Mouse (Mus musculus): ENCODE data around the gene Olfr1176. TPM values are rescaled to one million over a fixed set of nuclear protein-coding genes. Genes with fewer than 3 reads are reported as not detected.

The Olfr1176 gene
- not detected in 2 replicates for polyA plus RNA-seq (2015; fragmentation: Nextera tagmentation; extraction: Ambion mirVana)

GRCm38 (mm10) chr2:88336421-88336820 is at the start of gene Olfr1176:
Gene Olfr1176 (plus strand): TSS chr2:88336721.
- no peak within 1 kb of the TSS for H3K4me2 ChIP-seq (ENCODE audit: low read depth, low read length)
- no peaks in the 10 kb centered on the region for H3K27me3 ChIP-seq (ENCODE audit: control insufficient read depth, insufficient read depth, low read depth, low read length)
- H3K9ac ChIP-seq (ENCODE audit: low read depth, low read length), result no peak within 1 kb of the TSS
- H3K27ac ChIP-seq (ENCODE audit: low read length), result no peak within 1 kb of the TSS
- H3K36me3 ChIP-seq (ENCODE audit: control insufficient read depth, insufficient read depth), result no peaks in the 10 kb centered on the region
- 53% methylated on average over 1 of the region's 1 CpGs for WGBS (ENCODE audit: insufficient replicate concordance)
- H3K4me3 ChIP-seq (ENCODE audit: low read depth, low read length), result no peak within 1 kb of the TSS
- H3K4me1 ChIP-seq (ENCODE audit: control insufficient read depth, low read depth, low read length), result no peaks in the 10 kb centered on the region
- H3K9me3 ChIP-seq (replicated peaks; ENCODE audit: control insufficient read depth, low read length), result no peaks in the 10 kb centered on the region
- no peak for ATAC-seq (ENCODE audit: low read depth)

GRCm38 (mm10) chr2:88315035-88315434 is 21.5 kb upstream of the Olfr1176 start, which contains the start of gene Olfr1174-ps:
Gene Olfr1174-ps (minus strand): TSS chr2:88315135.
- Histone ChIP-seq H3K27me3 (ENCODE audit: control insufficient read depth, insufficient read depth, low read depth, low read length) (no peaks in the 10 kb centered on the region), H3K4me3 (ENCODE audit: low read depth, low read length) (no peak within 1 kb of the TSS), H3K4me1 (ENCODE audit: control insufficient read depth, low read depth, low read length) (no peaks in the 10 kb centered on the region), H3K4me2 (ENCODE audit: low read depth, low read length) (no peak within 1 kb of the TSS), H3K36me3 (ENCODE audit: control insufficient read depth, insufficient read depth) (no peaks in the 10 kb centered on the region), H3K9ac (ENCODE audit: low read depth, low read length) (no peak within 1 kb of the TSS), H3K27ac (ENCODE audit: low read length) (no peak within 1 kb of the TSS), H3K9me3 (replicated peaks; ENCODE audit: control insufficient read depth, low read length) (no peaks in the 10 kb centered on the region)
- 73% methylated on average over 4 of the region's 4 CpGs for WGBS (ENCODE audit: insufficient replicate concordance)
- ATAC-seq (ENCODE audit: low read depth), result no peak

- Histone ChIP-seq H3K9ac (ENCODE audit: low read depth, low read length) (no peak within 1 kb of the TSS), H3K4me1 (ENCODE audit: control insufficient read depth, low read depth, low read length) (no peaks in the 10 kb centered on the region), H3K9me3 (replicated peaks; ENCODE audit: control insufficient read depth, low read length) (no peaks in the 10 kb centered on the region), H3K36me3 (ENCODE audit: control insufficient read depth, insufficient read depth) (no peaks in the 10 kb centered on the region), H3K4me2 (ENCODE audit: low read depth, low read length) (no peak within 1 kb of the TSS), H3K4me3 (ENCODE audit: low read depth, low read length) (no peak within 1 kb of the TSS), H3K27ac (ENCODE audit: low read length) (no peak within 1 kb of the TSS), H3K27me3 (ENCODE audit: control insufficient read depth, insufficient read depth, low read depth, low read length) (no peaks in the 10 kb centered on the region)
- 60% methylated on average over 2 of the region's 2 CpGs for WGBS (ENCODE audit: insufficient replicate concordance)
- ATAC-seq (ENCODE audit: low read depth), result no peak
These were observed 9.4 kb upstream of the Olfr1176 start, which contains the start of gene Olfr1175-ps for GRCm38 (mm10) chr2:88327115-88327514. Gene Olfr1175-ps (minus strand): TSS chr2:88327215.

- Histone ChIP-seq H3K27ac (ENCODE audit: low read length) (no peak within 1 kb of the TSS), H3K27me3 (ENCODE audit: control insufficient read depth, insufficient read depth, low read depth, low read length) (no peaks in the 10 kb centered on the region), H3K4me2 (ENCODE audit: low read depth, low read length) (no peak within 1 kb of the TSS), H3K9me3 (replicated peaks; ENCODE audit: control insufficient read depth, low read length) (no peaks in the 10 kb centered on the region), H3K9ac (ENCODE audit: low read depth, low read length) (no peak within 1 kb of the TSS), H3K36me3 (ENCODE audit: control insufficient read depth, insufficient read depth) (no peaks in the 10 kb centered on the region), H3K4me3 (ENCODE audit: low read depth, low read length) (no peak within 1 kb of the TSS), H3K4me1 (ENCODE audit: control insufficient read depth, low read depth, low read length) (no peaks in the 10 kb centered on the region)
- ATAC-seq (ENCODE audit: low read depth), result no peak
- 56% methylated on average over 1 of the region's 1 CpGs for WGBS (ENCODE audit: insufficient replicate concordance)
These were observed 9.9 kb downstream of the Olfr1176 start, which contains the start of gene Olfr1177-ps for GRCm38 (mm10) chr2:88346392-88346791. Gene Olfr1177-ps (minus strand): TSS chr2:88346492.

GRCm38 (mm10) chr2:88356304-88356703 is 19.8 kb downstream of the Olfr1176 start:
- H3K4me3 ChIP-seq (ENCODE audit: low read depth, low read length), result no peak overlapping the region
- 0% methylated on average over 2 of the region's 2 CpGs for WGBS (ENCODE audit: insufficient replicate concordance)

GRCm38 (mm10) chr2:88386762-88387161 is 50.2 kb downstream of the Olfr1176 start, which contains the start of gene Olfr1178:
Gene Olfr1178 (plus strand): TSS chr2:88387062.
- WGBS (ENCODE audit: insufficient replicate concordance), result 42% methylated on average over 1 of the region's 1 CpGs
- Histone ChIP-seq H3K4me1 (ENCODE audit: control insufficient read depth, low read depth, low read length) (no peaks in the 10 kb centered on the region), H3K9ac (ENCODE audit: low read depth, low read length) (no peak within 1 kb of the TSS), H3K4me3 (ENCODE audit: low read depth, low read length) (no peak within 1 kb of the TSS), H3K27me3 (ENCODE audit: control insufficient read depth, insufficient read depth, low read depth, low read length) (no peaks in the 10 kb centered on the region), H3K36me3 (ENCODE audit: control insufficient read depth, insufficient read depth) (no peaks in the 10 kb centered on the region), H3K4me2 (ENCODE audit: low read depth, low read length) (no peak within 1 kb of the TSS), H3K27ac (ENCODE audit: low read length) (no peak within 1 kb of the TSS), H3K9me3 (replicated peaks; ENCODE audit: control insufficient read depth, low read length) (no peaks in the 10 kb centered on the region)
- ATAC-seq (ENCODE audit: low read depth), result no peak

More at GRCm38 (mm10) chr2:88356304-88356703, 19.8 kb downstream of the Olfr1176 start:
- no peak for ATAC-seq (ENCODE audit: low read depth)
- H3K27ac ChIP-seq (ENCODE audit: low read length), result no peak overlapping the region
- no peaks in the 10 kb centered on the region for H3K36me3 ChIP-seq (ENCODE audit: control insufficient read depth, insufficient read depth)
- no peaks in the 10 kb centered on the region for H3K4me1 ChIP-seq (ENCODE audit: control insufficient read depth, low read depth, low read length)
- H3K4me2 ChIP-seq (ENCODE audit: low read depth, low read length), result no peak overlapping the region
- no peaks in the 10 kb centered on the region for H3K27me3 ChIP-seq (ENCODE audit: control insufficient read depth, insufficient read depth, low read depth, low read length)
- no peaks in the 10 kb centered on the region for H3K9me3 ChIP-seq (replicated peaks; ENCODE audit: control insufficient read depth, low read length)
- H3K9ac ChIP-seq (ENCODE audit: low read depth, low read length), result no peak overlapping the region

Other genes with a start within 250 kb of the Olfr1176 start
- gene Olfr1164, start 242.8 kb upstream of the Olfr1176 start, polyA plus RNA-seq (2015; fragmentation: Nextera tagmentation; extraction: Ambion mirVana), result not detected in 2 replicates
- gene Olfr1166, start 208.4 kb upstream of the Olfr1176 start, polyA plus RNA-seq (2015; fragmentation: Nextera tagmentation; extraction: Ambion mirVana), result not detected in 2 replicates
- gene Olfr1167, start 181.5 kb upstream of the Olfr1176 start, polyA plus RNA-seq (2015; fragmentation: Nextera tagmentation; extraction: Ambion mirVana), result not detected in 2 replicates
- gene Olfr1168, start 154.8 kb upstream of the Olfr1176 start, polyA plus RNA-seq (2015; fragmentation: Nextera tagmentation; extraction: Ambion mirVana), result not detected in 2 replicates
- gene Olfr1170, start 108.4 kb upstream of the Olfr1176 start, polyA plus RNA-seq (2015; fragmentation: Nextera tagmentation; extraction: Ambion mirVana), result not detected in 2 replicates
- not detected in 2 replicates for gene Olfr1173, start 56.8 kb upstream of the Olfr1176 start, polyA plus RNA-seq (2015; fragmentation: Nextera tagmentation; extraction: Ambion mirVana)
- gene Olfr1174-ps, start 21.6 kb upstream of the Olfr1176 start, polyA plus RNA-seq (2015; fragmentation: Nextera tagmentation; extraction: Ambion mirVana), result not detected in 2 replicates
- gene Olfr1175-ps, start 9.5 kb upstream of the Olfr1176 start, polyA plus RNA-seq (2015; fragmentation: Nextera tagmentation; extraction: Ambion mirVana), result not detected in 2 replicates
- gene Olfr1177-ps, start 9.8 kb downstream of the Olfr1176 start, polyA plus RNA-seq (2015; fragmentation: Nextera tagmentation; extraction: Ambion mirVana), result not detected in 2 replicates
- not detected in 2 replicates for gene Olfr1178, start 50.3 kb downstream of the Olfr1176 start, polyA plus RNA-seq (2015; fragmentation: Nextera tagmentation; extraction: Ambion mirVana)
- gene Olfr1179, start 69.7 kb downstream of the Olfr1176 start, polyA plus RNA-seq (2015; fragmentation: Nextera tagmentation; extraction: Ambion mirVana), result not detected in 2 replicates
- not detected in 2 replicates for gene Olfr1180, start 82.4 kb downstream of the Olfr1176 start, polyA plus RNA-seq (2015; fragmentation: Nextera tagmentation; extraction: Ambion mirVana)
- gene Olfr1181, start 89.5 kb downstream of the Olfr1176 start, polyA plus RNA-seq (2015; fragmentation: Nextera tagmentation; extraction: Ambion mirVana), result not detected in 2 replicates
- gene Gm13757, start 112.4 kb downstream of the Olfr1176 start, polyA plus RNA-seq (2015; fragmentation: Nextera tagmentation; extraction: Ambion mirVana), result not detected in 2 replicates
- not detected in 2 replicates for gene Olfr1183, start 118.1 kb downstream of the Olfr1176 start, polyA plus RNA-seq (2015; fragmentation: Nextera tagmentation; extraction: Ambion mirVana)
- gene Olfr1184, start 146.9 kb downstream of the Olfr1176 start, polyA plus RNA-seq (2015; fragmentation: Nextera tagmentation; extraction: Ambion mirVana), result not detected in 2 replicates
- gene Olfr1185-ps1, start 156.6 kb downstream of the Olfr1176 start, polyA plus RNA-seq (2015; fragmentation: Nextera tagmentation; extraction: Ambion mirVana), result not detected in 2 replicates
- gene Olfr1186, start 181.8 kb downstream of the Olfr1176 start, polyA plus RNA-seq (2015; fragmentation: Nextera tagmentation; extraction: Ambion mirVana), result not detected in 2 replicates
- not detected in 2 replicates for gene Olfr1188, start 220.2 kb downstream of the Olfr1176 start, polyA plus RNA-seq (2015; fragmentation: Nextera tagmentation; extraction: Ambion mirVana)
- not detected in 2 replicates for gene Olfr1189, start 249.7 kb downstream of the Olfr1176 start, polyA plus RNA-seq (2015; fragmentation: Nextera tagmentation; extraction: Ambion mirVana)